ENCODE assay signal across 8 mouse cellular contexts in the genomic region with DNA sequence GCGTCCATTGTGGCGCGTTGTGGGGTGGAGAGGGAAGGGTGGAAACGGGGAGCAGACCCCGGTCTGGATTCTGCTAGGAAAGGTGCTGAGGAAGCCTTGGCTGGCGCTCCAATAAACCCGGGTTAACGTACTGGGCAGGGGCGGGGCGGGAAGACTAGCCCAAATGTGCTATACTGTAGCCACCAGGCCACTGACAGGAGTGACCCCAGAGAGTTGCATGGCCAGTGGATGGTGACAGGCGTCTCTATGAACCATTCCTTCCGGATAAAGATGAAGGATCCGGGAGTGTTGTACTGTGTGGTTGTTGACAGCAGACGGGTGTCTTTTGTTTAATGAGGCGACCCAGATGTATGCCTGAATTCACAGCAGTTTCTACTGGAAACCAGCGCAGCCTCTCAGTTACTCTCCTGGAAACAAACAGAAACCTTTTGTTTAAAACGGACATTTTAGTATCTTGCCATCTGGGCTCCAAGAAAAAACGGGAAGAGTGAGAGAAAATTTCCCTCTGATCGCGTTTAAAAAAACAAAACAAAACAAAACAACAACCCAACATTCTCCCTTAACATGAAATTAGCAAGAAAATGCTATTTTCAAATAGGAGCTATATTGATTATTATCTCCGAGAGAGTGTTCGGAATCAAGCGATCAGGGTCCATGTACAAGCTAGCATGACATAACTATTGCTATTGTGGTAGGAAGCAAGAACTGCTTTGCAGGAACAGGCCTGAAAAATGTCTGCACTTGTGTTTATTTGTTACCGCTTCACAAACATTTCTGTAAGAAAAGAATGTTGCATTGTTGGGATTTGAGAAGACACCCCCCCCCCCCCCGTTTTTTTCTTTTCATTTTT. TPM values are rescaled to one million over a fixed set of nuclear protein-coding genes. Genes with fewer than 3 reads are reported as not detected.
A peak's percentile ranks its signal among the peaks of the same experiment; 100 is the strongest.
DNase-seq lines count a peak whose midpoint lies in the region; ATAC-seq and TF ChIP-seq lines count a peak whose summit lies in the region.

No protein-coding gene starts in this region.

- H3K9ac ChIP-seq in heart, embryonic 13.5 days = peak overlapping the region; percentile 99
- peak overlapping the region; percentile 94 for H3K9ac ChIP-seq in limb, embryonic 14.5 days (ENCODE audit: low read depth, low read length, severe bottlenecking)
- peak overlapping the region; percentile 98 for H3K9ac ChIP-seq in neural tube, embryonic 11.5 days (ENCODE audit: low read length)

- H3K4me2 ChIP-seq in heart, embryonic 13.5 days = peak overlapping the region; percentile 81
- H3K4me2 ChIP-seq in limb, embryonic 14.5 days (replicated peaks; ENCODE audit: low read depth, low read length, severe bottlenecking) = peak overlapping the region; percentile 75
- peak overlapping the region; percentile 65 for H3K4me2 ChIP-seq in neural tube, embryonic 11.5 days (ENCODE audit: low read depth)

- H3K9me3 ChIP-seq in heart, embryonic 13.5 days = no peaks in the 10 kb centered on the region
- H3K9me3 ChIP-seq in limb, embryonic 14.5 days (ENCODE audit: control insufficient read depth, low read length) = no peaks in the 10 kb centered on the region
- H3K9me3 ChIP-seq in neural tube, embryonic 11.5 days (ENCODE audit: control insufficient read depth, low read length) = no peaks in the 10 kb centered on the region

- 10% methylated on average over 25 of the region's 25 CpGs for WGBS in heart, embryonic 13.5 days
- 11% methylated on average over 25 of the region's 25 CpGs for WGBS in limb, embryonic 14.5 days
- 15% methylated on average over 25 of the region's 25 CpGs for WGBS in neural tube, embryonic 11.5 days

- no peaks in the 10 kb centered on the region for H3K36me3 ChIP-seq in heart, embryonic 13.5 days
- no peaks in the 10 kb centered on the region for H3K36me3 ChIP-seq in limb, embryonic 14.5 days (ENCODE audit: control insufficient read depth, insufficient read depth, low read length)
- no peaks in the 10 kb centered on the region for H3K36me3 ChIP-seq in neural tube, embryonic 11.5 days (ENCODE audit: control insufficient read depth, insufficient read depth, low read length)

- H3K27ac ChIP-seq in heart, embryonic 13.5 days (replicated peaks) = peak overlapping the region; percentile 98
- H3K27ac ChIP-seq in limb, embryonic 14.5 days (replicated peaks; ENCODE audit: low read depth, low read length) = peak overlapping the region; percentile 93
- H3K27ac ChIP-seq in neural tube, embryonic 11.5 days (ENCODE audit: low read depth, low read length) = peak overlapping the region; percentile 99

- peaks cover 61% of the 10 kb centered on the region for H3K4me1 ChIP-seq in heart, embryonic 13.5 days
- peaks cover 23% of the 10 kb centered on the region for H3K4me1 ChIP-seq in limb, embryonic 14.5 days (ENCODE audit: control insufficient read depth, insufficient read depth, low read length)
- H3K4me1 ChIP-seq in neural tube, embryonic 11.5 days (ENCODE audit: control insufficient read depth, insufficient read depth, low read length) = peaks cover 21% of the 10 kb centered on the region

- DNase-seq in cerebellum, adult 9-10 months = peak; percentile 70
- DNase-seq in cerebellum, adult 18-20 months = no peak
- DNase-seq in Muller cell, postnatal 12 days (ENCODE audit: inconsistent ontology term) = peak; percentile 48
- peak; percentile 34 for DNase-seq in limb, embryonic 14.5 days (ENCODE audit: low spot score)
- no peak for DNase-seq in neural tube, embryonic 11.5 days (ENCODE audit: low spot score)
- DNase-seq in gastrocnemius, adult 8-10 months (ENCODE audit: low spot score in 2 of 2) = no peak
- DNase-seq in cerebellum, adult 9-11 months = no peak

- H3K4me3 ChIP-seq in heart, embryonic 13.5 days = peak overlapping the region; percentile 97
- H3K4me3 ChIP-seq in limb, embryonic 14.5 days (replicated peaks; ENCODE audit: low read length) = peak overlapping the region; percentile 94
- peak overlapping the region; percentile 94 for H3K4me3 ChIP-seq in neural tube, embryonic 11.5 days (ENCODE audit: low read depth, low read length)

- no peaks in the 10 kb centered on the region for H3K27me3 ChIP-seq in heart, embryonic 13.5 days (replicated peaks)
- H3K27me3 ChIP-seq in limb, embryonic 14.5 days (ENCODE audit: control insufficient read depth, insufficient read depth, low read length) = no peaks in the 10 kb centered on the region
- no peaks in the 10 kb centered on the region for H3K27me3 ChIP-seq in neural tube, embryonic 11.5 days (ENCODE audit: control insufficient read depth, insufficient read depth, low read length)

- ATAC-seq in heart, embryonic 13.5 days (ENCODE audit: extremely low read depth, insufficient number of reproducible peaks, low FRiP score, low TSS enrichment) = no peak
- no peak for ATAC-seq in limb, embryonic 14.5 days (ENCODE audit: low FRiP score, low read depth)
- no peak; the same call in 1 of the 2 replicates for ATAC-seq in neural tube, embryonic 11.5 days (ENCODE audit: insufficient read depth, low FRiP score, low TSS enrichment)

- TF ChIP-seq POLR2A in limb, embryonic 14.5 days (IDR thresholded peaks at IDR 0.05; ENCODE audit: borderline replicate concordance, extremely low read depth, insufficient read depth, insufficient read length) = no peak

RNA-seq across cellular contexts. Expression of gene Gnaq, which starts 1.3 kb away (rescaled TPM):
- polyA plus RNA-seq in heart, embryonic 13.5 days (2015; fragmentation: Nextera tagmentation; extraction: Ambion mirVana) = 16.9 and 18.3 TPM in 2 replicates
- 22.8 and 23.4 TPM in 2 replicates for polyA plus RNA-seq in limb, embryonic 14.5 days (2012; rRNA removed)
- 16.6 and 18.2 TPM in 2 replicates for polyA plus RNA-seq in limb, embryonic 14.5 days (2014; fragmentation: Nextera tagmentation; extraction: Ambion mirVana)
- 24.5 and 26.5 TPM in 2 replicates for polyA plus RNA-seq in neural tube, embryonic 11.5 days (2014; fragmentation: Nextera tagmentation; extraction: Ambion mirVana)
- total RNA-seq in gastrocnemius, adult 8-10 months (2022) = 10 to 100 TPM; 11.1 to 15.0 (median 13.8) TPM

Comparison
In these comparisons a context has a peak if more than half of its experiments do, and no peak if none do; other contexts are left out.
1. DNase-seq: peak in cerebellum, adult 9-10 months (single experiment), Muller cell, postnatal 12 days (single experiment) and limb, embryonic 14.5 days (single experiment); none in cerebellum, adult 18-20 months (0 of 2), neural tube, embryonic 11.5 days (single experiment), gastrocnemius, adult 8-10 months (0 of 2) and cerebellum, adult 9-11 months (single experiment).
2. Peak in every context shown above with its lines, with median percentiles within 50 percentile points of each other: H3K27ac ChIP-seq, H3K4me2 ChIP-seq, H3K4me3 ChIP-seq and H3K9ac ChIP-seq.